Mouse (Mus musculus) limb, embryonic 15.5 days (tissue): Measurements from ENCODE around the gene Ago4. TPM values are rescaled to one million over a fixed set of nuclear protein-coding genes. Genes with fewer than 3 reads are reported as not detected.

ENCODE experiments used
- ATAC-seq: fragments of 200-750 bp; cut with Nextera tagmentation; 2 replicates; pipeline ENCODE4 v1.8.0; 2017; ENCODE audit warnings: low read depth, moderate TSS enrichment; ENCODE audit not compliant: insufficient number of reproducible peaks, low FRiP score, low TSS enrichment
- H3K27ac ChIP-seq: fragments of 300-500 bp; sonication (generic); 2 replicates; pipeline ENCODE4 v1.5.1; 2015; ENCODE audit warnings: moderate library complexity, mild to moderate bottlenecking, inconsistent platforms
- H3K27me3 ChIP-seq: fragments of 300-500 bp; sonication (generic); 2 replicates; pipeline ENCODE4 v1.6.1; 2015; ENCODE audit warnings: inconsistent platforms
- H3K36me3 ChIP-seq: fragments of 300-500 bp; sonication (generic); 2 replicates; pipeline ENCODE4 v1.6.1; 2015; ENCODE audit warnings: inconsistent platforms
- H3K4me1 ChIP-seq: fragments of 300-500 bp; sonication (generic); 2 replicates; pipeline ENCODE4 v1.6.1; 2015; ENCODE audit warnings: inconsistent platforms
- H3K4me2 ChIP-seq: fragments of 300-500 bp; sonication (generic); 2 replicates; pipeline ENCODE4 v1.6.1; 2015; ENCODE audit warnings: mild to moderate bottlenecking, inconsistent platforms
- H3K4me3 ChIP-seq: fragments of 300-500 bp; sonication (generic); 2 replicates; pipeline ENCODE4 v1.5.1; 2015; ENCODE audit warnings: mild to moderate bottlenecking, inconsistent platforms
- H3K9ac ChIP-seq: fragments of 300-500 bp; sonication (generic); 2 replicates; pipeline ENCODE4 v1.6.1; 2015; ENCODE audit warnings: inconsistent platforms
- H3K9me3 ChIP-seq: fragments of 300-500 bp; sonication (generic); 2 replicates; pipeline ENCODE4 v1.6.1; 2016; ENCODE audit warnings: inconsistent platforms
- WGBS: fragments of 180-500 bp; shearing (Covaris S2); methylation state at CpG from one replicate; pipeline ENCODE4 v1.1.7; 2015; 5-methylcytosine and 5-hydroxymethylcytosine counted together
- polyA plus RNA-seq: library from polyadenylated mRNA; unstranded; fragments of >200 nt; fragmentation: Nextera tagmentation; extraction: Ambion mirVana; gene quantifications from 2 replicates; pipeline ENCODE4 v1.2.1, GENCODE M21; 2015

Ago4 gene
- polyA plus RNA-seq, 1 experiment from 2014 or later = 3.3 TPM

- H3K27me3 ChIP-seq = no peaks in the 10 kb centered on the region
- H3K4me3 ChIP-seq = peak overlapping the region; percentile 89
- H3K27ac ChIP-seq = peak overlapping the region; percentile 82
- ATAC-seq = peak; percentile 30; the same call in 1 of the 2 replicates
- peak overlapping the region; percentile 84 for H3K4me2 ChIP-seq
- H3K9me3 ChIP-seq = no peaks in the 10 kb centered on the region
- peaks cover 29% of the 10 kb centered on the region for H3K4me1 ChIP-seq
- H3K9ac ChIP-seq = peak overlapping the region; percentile 90
- under 1% methylated on average over 23 of the region's 25 CpGs for WGBS
- no peaks in the 10 kb centered on the region for H3K36me3 ChIP-seq
These were observed 65.5 kb downstream of the Ago4 start for GRCm38 (mm10) chr4:126467721-126468284.

DNA sequence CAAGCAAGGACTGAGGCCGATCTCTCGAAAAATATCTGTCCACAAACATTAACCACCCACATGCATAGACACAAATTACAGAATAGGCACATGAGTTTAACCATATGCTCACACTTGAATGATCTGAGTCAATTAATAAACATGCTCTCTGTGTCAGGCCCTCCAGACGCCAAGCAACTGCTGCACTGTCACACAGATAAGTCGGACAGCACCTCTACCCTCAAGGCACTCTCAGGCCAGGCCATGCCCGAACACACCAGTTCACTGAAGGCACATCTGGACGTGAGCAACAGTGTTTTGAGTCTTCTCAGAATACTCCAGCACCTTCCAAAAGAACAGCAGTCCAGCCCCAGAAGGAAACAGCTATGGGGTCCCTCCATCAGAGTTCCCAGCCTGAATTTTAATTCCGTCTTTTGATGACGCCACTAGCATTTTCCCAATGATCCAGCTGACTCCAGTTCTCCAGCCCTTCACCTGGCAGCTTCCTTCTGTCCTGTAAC, 67.0 kb downstream of the Ago4 start:
- H3K9ac ChIP-seq = no peak overlapping the region
- H3K27ac ChIP-seq = no peak overlapping the region
- WGBS = 39% methylated on average over 8 of the region's 8 CpGs

DNA sequence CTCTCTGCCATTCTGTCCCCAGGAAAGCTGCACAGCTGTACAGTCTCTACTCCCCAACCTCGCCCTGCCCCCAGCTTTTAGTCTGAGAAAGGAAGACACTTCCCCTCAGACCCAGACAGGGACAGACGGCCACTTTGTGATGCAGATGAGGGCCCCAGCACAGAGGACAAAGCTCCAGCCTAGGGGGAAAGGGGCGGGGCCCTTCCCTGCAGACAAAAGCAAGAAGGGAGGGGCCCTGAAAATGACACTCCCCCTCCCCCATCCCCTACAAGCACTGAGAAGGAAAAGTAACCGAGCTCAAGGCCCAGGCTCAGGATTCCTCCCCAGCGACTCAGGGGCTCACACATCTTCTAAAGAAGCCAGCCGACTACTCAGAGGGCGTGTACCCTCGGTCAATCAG, 67.4 kb downstream of the Ago4 start:
- H3K27ac ChIP-seq = no peak overlapping the region

More for the DNA sequence above, 67.0 kb downstream of the Ago4 start:
- no peak for ATAC-seq
- no peaks in the 10 kb centered on the region for H3K9me3 ChIP-seq
- no peaks in the 10 kb centered on the region for H3K36me3 ChIP-seq
- no peaks in the 10 kb centered on the region for H3K27me3 ChIP-seq
- H3K4me2 ChIP-seq = no peak overlapping the region
- H3K4me3 ChIP-seq = no peak overlapping the region
- peaks cover 29% of the 10 kb centered on the region for H3K4me1 ChIP-seq

GRCm38 (mm10) chr4:126464892-126465235, 68.4 kb downstream of the Ago4 start:
- H3K4me3 ChIP-seq = no peak overlapping the region
- H3K4me2 ChIP-seq = no peak overlapping the region
- H3K36me3 ChIP-seq = peaks cover 8% of the 10 kb centered on the region
- H3K4me1 ChIP-seq = peaks cover 29% of the 10 kb centered on the region
- no peak overlapping the region for H3K27ac ChIP-seq
- no peak for ATAC-seq
- H3K9me3 ChIP-seq = no peaks in the 10 kb centered on the region
- H3K27me3 ChIP-seq = no peaks in the 10 kb centered on the region
- 31% methylated on average over 2 of the region's 2 CpGs for WGBS
- H3K9ac ChIP-seq = no peak overlapping the region

More for the DNA sequence above, 67.4 kb downstream of the Ago4 start:
- Histone ChIP-seq H3K27me3 (no peaks in the 10 kb centered on the region), H3K4me3 (no peak overlapping the region), H3K9ac (no peak overlapping the region), H3K36me3 (no peaks in the 10 kb centered on the region; the same call in 1 of the 2 replicates), H3K9me3 (no peaks in the 10 kb centered on the region), H3K4me1 (peaks cover 29% of the 10 kb centered on the region), H3K4me2 (no peak overlapping the region)
- ATAC-seq = no peak
- 20% methylated on average over 8 of the region's 8 CpGs for WGBS

DNA sequence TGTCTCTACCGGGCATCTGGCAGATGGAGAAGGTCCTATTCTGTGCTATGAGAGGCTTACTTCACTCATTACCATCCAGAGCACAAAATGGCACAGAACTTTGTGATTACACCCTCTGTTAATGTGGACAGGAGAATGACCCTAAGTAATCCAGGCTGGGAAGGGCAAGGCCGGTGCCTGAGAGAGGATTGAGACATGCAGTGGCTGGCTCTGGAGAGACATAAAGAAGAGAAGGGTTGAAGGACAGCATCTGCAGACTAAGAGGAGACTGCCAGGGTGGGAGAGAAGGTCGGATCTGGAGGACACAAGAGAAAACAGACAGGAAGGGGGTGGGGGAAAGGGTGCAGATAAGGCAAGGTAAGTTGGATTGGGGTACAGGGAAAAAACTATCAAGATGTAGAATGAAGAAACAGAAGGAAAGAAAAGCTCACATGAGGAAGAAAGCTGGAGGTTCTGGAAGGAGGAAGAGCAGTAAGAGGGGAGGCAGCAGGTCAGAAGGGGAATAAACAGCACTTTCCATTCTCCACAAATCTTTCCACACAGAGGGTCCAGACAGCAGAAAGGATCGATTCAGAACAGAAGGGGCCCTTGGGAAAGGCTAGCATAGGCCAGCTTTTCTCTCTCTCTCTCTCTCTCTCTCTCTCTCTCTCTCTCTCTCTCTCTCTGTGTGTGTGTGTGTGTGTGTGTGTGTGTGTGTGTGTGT, 68.9 kb downstream of the Ago4 start:
- no peak overlapping the region for H3K9ac ChIP-seq
- peaks cover 13% of the 10 kb centered on the region for H3K36me3 ChIP-seq
- peaks cover 29% of the 10 kb centered on the region for H3K4me1 ChIP-seq
- H3K27ac ChIP-seq = no peak overlapping the region
- ATAC-seq = no peak
- no peak overlapping the region for H3K4me3 ChIP-seq
- WGBS = 40% methylated on average over 4 of the region's 4 CpGs
- H3K27me3 ChIP-seq = no peaks in the 10 kb centered on the region
- H3K4me2 ChIP-seq = no peak overlapping the region
- H3K9me3 ChIP-seq = no peaks in the 10 kb centered on the region

GRCm38 (mm10) chr4:126455441-126455840, 77.8 kb downstream of the Ago4 start:
- Histone ChIP-seq H3K4me1 (no peaks in the 10 kb centered on the region), H3K27me3 (no peaks in the 10 kb centered on the region), H3K36me3 (peaks cover 83% of the 10 kb centered on the region), H3K9me3 (no peaks in the 10 kb centered on the region), H3K4me3 (no peak overlapping the region), H3K27ac (no peak overlapping the region), H3K4me2 (no peak overlapping the region), H3K9ac (no peak overlapping the region)
- ATAC-seq = no peak
- 90% methylated on average over 7 of the region's 7 CpGs for WGBS

- no peak overlapping the region for H3K27ac ChIP-seq
- no peak overlapping the region for H3K9ac ChIP-seq
- H3K4me1 ChIP-seq = no peaks in the 10 kb centered on the region
- ATAC-seq = no peak
- H3K27me3 ChIP-seq = no peaks in the 10 kb centered on the region
- no peak overlapping the region for H3K4me2 ChIP-seq
- no peak overlapping the region for H3K4me3 ChIP-seq
- no peaks in the 10 kb centered on the region for H3K9me3 ChIP-seq
- H3K36me3 ChIP-seq = peaks cover 82% of the 10 kb centered on the region
- WGBS = 96% methylated on average over 5 of the region's 5 CpGs
These were observed 78.6 kb downstream of the Ago4 start for GRCm38 (mm10) chr4:126454547-126455254.

DNA sequence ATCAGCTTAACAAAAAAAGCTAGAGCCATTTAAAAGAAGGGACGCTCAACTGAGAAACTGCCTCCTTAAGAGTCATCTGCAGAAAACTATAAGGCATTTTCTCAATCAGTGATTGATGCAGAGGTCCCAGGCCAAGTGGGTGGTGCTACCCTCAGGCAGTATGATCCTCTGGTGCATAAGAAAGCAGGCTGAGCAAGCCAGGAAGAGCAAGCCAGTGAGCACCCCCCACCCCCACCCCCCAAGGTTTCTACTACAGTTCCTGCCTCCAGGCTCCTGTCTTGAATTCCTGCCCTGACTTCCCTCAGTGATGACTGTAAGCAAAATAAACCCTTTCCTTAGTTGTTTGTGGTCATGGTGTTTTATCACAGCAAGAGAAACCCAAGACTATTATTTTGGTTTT, 83.0 kb downstream of the Ago4 start:
- ATAC-seq = no peak
- Histone ChIP-seq H3K4me1 (no peaks in the 10 kb centered on the region), H3K4me2 (no peak overlapping the region), H3K4me3 (no peak overlapping the region), H3K9ac (no peak overlapping the region), H3K27me3 (no peaks in the 10 kb centered on the region), H3K9me3 (no peaks in the 10 kb centered on the region), H3K36me3 (peaks cover 74% of the 10 kb centered on the region), H3K27ac (no peak overlapping the region)
- WGBS = 98% methylated on average over 1 of the region's 1 CpGs

- H3K9ac ChIP-seq = no peak overlapping the region
- no peaks in the 10 kb centered on the region for H3K27me3 ChIP-seq
- H3K4me3 ChIP-seq = no peak overlapping the region
- no peaks in the 10 kb centered on the region for H3K4me1 ChIP-seq
- 80% methylated on average over 7 of the region's 7 CpGs for WGBS
- no peak for ATAC-seq
- peaks cover 57% of the 10 kb centered on the region for H3K36me3 ChIP-seq
- H3K27ac ChIP-seq = no peak overlapping the region
- no peaks in the 10 kb centered on the region for H3K9me3 ChIP-seq
- no peak overlapping the region for H3K4me2 ChIP-seq
These were observed 86.1 kb downstream of the Ago4 start for GRCm38 (mm10) chr4:126447126-126447525.

DNA sequence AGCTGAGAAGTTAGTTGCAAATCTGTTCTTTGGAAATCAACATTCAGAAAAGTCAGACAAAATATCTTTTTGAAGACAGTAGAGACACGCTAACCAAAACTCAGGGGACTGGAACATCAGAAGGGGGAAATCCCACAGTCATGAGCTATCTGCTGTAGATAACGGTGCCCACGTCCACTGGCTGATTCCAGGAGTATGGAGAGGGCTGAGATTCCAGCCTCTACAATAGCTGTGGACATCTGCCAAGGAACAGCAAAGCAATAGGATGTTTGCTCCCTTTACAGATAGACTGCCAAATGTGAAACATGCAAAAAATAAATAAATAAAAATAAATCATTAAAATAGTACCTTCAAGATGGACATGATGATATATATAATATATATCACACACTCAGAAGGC, 88.7 kb downstream of the Ago4 start:
- ATAC-seq = no peak
- Histone ChIP-seq H3K4me2 (no peak overlapping the region), H3K27ac (no peak overlapping the region), H3K27me3 (no peaks in the 10 kb centered on the region), H3K4me3 (no peak overlapping the region), H3K9me3 (no peaks in the 10 kb centered on the region), H3K36me3 (peaks cover 63% of the 10 kb centered on the region), H3K9ac (no peak overlapping the region), H3K4me1 (no peaks in the 10 kb centered on the region)
- 90% methylated on average over 3 of the region's 3 CpGs for WGBS
